Mouse (Mus musculus) left cerebral cortex, adult 18-20 months (tissue): ENCODE measurements around the gene Olfr220. TPM values are rescaled to one million over a fixed set of nuclear protein-coding genes. Genes with fewer than 3 reads are reported as not detected.

Experiments used
- DNase-seq, 2 experiments: peaks; one replicate each; pipeline ENCODE4 v3.0.0; 2021 to 2022; ENCODE audit warnings: low spot score in 2 of 2, mixed read lengths in 1 of 2
- long read RNA-seq, 2 experiments: library from polyadenylated mRNA; stranded (forward); transcript quantifications; one replicate each; pipeline ENCODE4 v2.0.0; 2021
- total RNA-seq, 2 experiments: library from RNA; stranded (reverse); gene quantifications; 2 replicates each; pipeline ENCODE4 v1.2.3; 2021

The Olfr220 gene
- not detected for total RNA-seq
- long read RNA-seq, experiment 1: 0 reads
- long read RNA-seq, experiment 2: 0 reads

GRCm38 (mm10) chr1:174441782-174442181, at the start of gene Olfr220:
TSS of gene Olfr220 (plus strand) at chr1:174442082.
- DNase-seq: no peak

GRCm38 (mm10) chr1:174422959-174423358, 18.9 kb upstream of the Olfr220 start:
- no peak for DNase-seq

GRCm38 (mm10) chr1:174423764-174424163, 18.1 kb upstream of the Olfr220 start, which contains the start of gene Olfr414:
TSS of gene Olfr414 (plus strand) at chr1:174424064.
- no peak for DNase-seq

- DNase-seq: no peak
These were observed 15.5 kb upstream of the Olfr220 start for GRCm38 (mm10) chr1:174426180-174426986.

- no peak for DNase-seq
These were observed 14.5 kb upstream of the Olfr220 start for GRCm38 (mm10) chr1:174427402-174427801.

- no peak for DNase-seq
These were observed 13.5 kb upstream of the Olfr220 start for GRCm38 (mm10) chr1:174428407-174428806.

GRCm38 (mm10) chr1:174434121-174434520, 7.8 kb upstream of the Olfr220 start:
- DNase-seq: no peak

GRCm38 (mm10) chr1:174455100-174455499, 13.2 kb downstream of the Olfr220 start:
- DNase-seq: no peak

- no peak for DNase-seq
These were observed 23.5 kb downstream of the Olfr220 start for GRCm38 (mm10) chr1:174465385-174465784.

- DNase-seq: no peak
These were observed 24.4 kb downstream of the Olfr220 start for GRCm38 (mm10) chr1:174466240-174466639.

GRCm38 (mm10) chr1:174469736-174470135, 27.9 kb downstream of the Olfr220 start:
- peak; percentile 28 to 37 for DNase-seq

- peak; percentile 17 to 38 for DNase-seq
These were observed 40.7 kb downstream of the Olfr220 start for GRCm38 (mm10) chr1:174482567-174482966.

GRCm38 (mm10) chr1:174500064-174500463, 58.2 kb downstream of the Olfr220 start:
- no peak for DNase-seq

Other genes with a start within 250 kb of the Olfr220 start
- not detected for gene Olfr419, start 190.0 kb upstream of the Olfr220 start, total RNA-seq
- not detected for gene Mptx1, start 111.6 kb upstream of the Olfr220 start, total RNA-seq
- gene Olfr417, start 77.0 kb upstream of the Olfr220 start, total RNA-seq: not detected
- gene Olfr248, start 51.0 kb upstream of the Olfr220 start, total RNA-seq: not detected
- not detected for gene Olfr414, start 18.0 kb upstream of the Olfr220 start, total RNA-seq
- gene Fmn2, start 59.7 kb downstream of the Olfr220 start, total RNA-seq: 10 to 100 TPM; 77.5 to 95.2 TPM